Mouse (Mus musculus) Patski (cell line): ENCODE results near the gene March1. TPM values are rescaled to one million over a fixed set of nuclear protein-coding genes. Genes with fewer than 3 reads are reported as not detected.

Experiments used
- ATAC-seq: fragments of 100-300 bp; one replicate; pipeline ENCODE4 v1.8.0; 2021
- CTCF ChIA-PET: fragments of 350-600 bp; sonication (Branson Sonifier 250); formaldehyde crosslinking; loops from one replicate; lab custom pipeline; 2022; ENCODE audit warnings: inconsistent platforms; lab: Charles Lee
- POLR2A ChIA-PET: fragments of 350-600 bp; sonication (Branson Sonifier 250); formaldehyde crosslinking; loops from one replicate; lab custom pipeline; 2022; ENCODE audit warnings: antibody characterized with exemption, inconsistent platforms; lab: Charles Lee
- DNase-seq: peaks from one replicate; pipeline ENCODE4 v3.0.0-alpha.2; 2011; ENCODE audit warnings: low read depth, low spot score
- H3K27me3 ChIP-seq: fragments of 371-371 bp; one replicate; pipeline ENCODE4 v1.5.1; 2021
- CTCF ChIP-seq: fragments of 100-300 bp; IDR thresholded peaks from one replicate; pipeline ENCODE4 v1.5.1; 2021
- in situ Hi-C: fragments of 300-500 bp; cut with MboI; formaldehyde crosslinking; loops from 3 replicates; pipeline ENCODE4 v1.11.1; 2018; ENCODE audit warnings: low pct_unique_long_range_greater_than_20kb, mixed read lengths
- polyA plus RNA-seq: library from polyadenylated mRNA; unstranded; gene quantifications from one replicate; pipeline ENCODE4 v1.2.3, GENCODE M21; 2021

Gene March1
- polyA plus RNA-seq, 1 experiment from 2014 or later: 0.04 TPM

- in situ Hi-C loops: no loop called here
- no peak for ATAC-seq
- DNase-seq: no peak
- ChIA-PET POLR2A (no interaction called here), CTCF (no interaction called here)
- H3K27me3 ChIP-seq: no peaks in the 10 kb centered on the region
- no peak for TF ChIP-seq CTCF
These were observed 125.4 kb downstream of the March1 start for GRCm38 (mm10) chr8:65743066-65743465.

- POLR2A ChIA-PET: no interaction called here
These were observed 158.1 kb downstream of the March1 start for GRCm38 (mm10) chr8:65775815-65776214.

GRCm38 (mm10) chr8:65781156-65781555, 163.5 kb downstream of the March1 start:
- no peaks in the 10 kb centered on the region for H3K27me3 ChIP-seq
- ATAC-seq (no peak), DNase-seq (no peak)
- POLR2A ChIA-PET: no interaction called here
- CTCF ChIA-PET: no interaction called here
- in situ Hi-C loops: no loop called here
- no peak for TF ChIP-seq CTCF

More at GRCm38 (mm10) chr8:65775815-65776214, 158.1 kb downstream of the March1 start:
- TF ChIP-seq CTCF: no peak
- in situ Hi-C loops: no loop called here
- H3K27me3 ChIP-seq: peaks cover 5% of the 10 kb centered on the region
- no peak for DNase-seq
- CTCF ChIA-PET: no interaction called here
- no peak for ATAC-seq

GRCm38 (mm10) chr8:65812971-65813370, 195.3 kb downstream of the March1 start:
- no peak for ATAC-seq
- DNase-seq: no peak
- POLR2A ChIA-PET: no interaction called here
- CTCF ChIA-PET: no interaction called here
- no peak for TF ChIP-seq CTCF
- H3K27me3 ChIP-seq: no peaks in the 10 kb centered on the region
- in situ Hi-C loops: no loop called here

- in situ Hi-C loops: no loop called here
- CTCF ChIA-PET: no interaction called here
- no peak for ATAC-seq
- no peaks in the 10 kb centered on the region for H3K27me3 ChIP-seq
- no peak for DNase-seq
- no peak for TF ChIP-seq CTCF
- POLR2A ChIA-PET: no interaction called here
These were observed 304.8 kb downstream of the March1 start for GRCm38 (mm10) chr8:65922294-65923019.

GRCm38 (mm10) chr8:65956948-65957347, 339.2 kb downstream of the March1 start:
- ChIA-PET CTCF (no interaction called here), POLR2A (no interaction called here)
- ATAC-seq (no peak), DNase-seq (no peak)
- in situ Hi-C loops: no loop called here
- H3K27me3 ChIP-seq: no peaks in the 10 kb centered on the region
- TF ChIP-seq CTCF: no peak

- H3K27me3 ChIP-seq: no peaks in the 10 kb centered on the region
- ChIA-PET POLR2A (no interaction called here), CTCF (no interaction called here)
- no peak for TF ChIP-seq CTCF
- no peak for DNase-seq
- no peak for ATAC-seq
- in situ Hi-C loops: no loop called here
These were observed 339.8 kb downstream of the March1 start for GRCm38 (mm10) chr8:65957492-65957891.

- POLR2A ChIA-PET: no interaction called here
- no peak for ATAC-seq
- CTCF ChIA-PET: no interaction called here
- DNase-seq: no peak
- no peak for TF ChIP-seq CTCF
- no peaks in the 10 kb centered on the region for H3K27me3 ChIP-seq
- in situ Hi-C loops: no loop called here
These were observed 349.0 kb downstream of the March1 start for GRCm38 (mm10) chr8:65966502-65967222.

- DNase-seq (no peak), ATAC-seq (no peak)
- POLR2A ChIA-PET: no interaction called here
- TF ChIP-seq CTCF: no peak
- CTCF ChIA-PET: interaction anchor here (1.8 kb wide), 1 partner anchor 23 kb away, joined by 3 read pairs; no protein-coding TSS in a partner anchor
- H3K27me3 ChIP-seq: no peaks in the 10 kb centered on the region
- in situ Hi-C loops: no loop called here
These were observed 349.6 kb downstream of the March1 start for GRCm38 (mm10) chr8:65967223-65967778.

- H3K27me3 ChIP-seq: no peaks in the 10 kb centered on the region
- no peak for TF ChIP-seq CTCF
- DNase-seq: no peak
- ATAC-seq: no peak
- ChIA-PET CTCF (no interaction called here), POLR2A (no interaction called here)
- in situ Hi-C loops: no loop called here
These were observed 359.2 kb downstream of the March1 start for GRCm38 (mm10) chr8:65976905-65977304.

- POLR2A ChIA-PET: no interaction called here
- in situ Hi-C loops: no loop called here
- CTCF ChIA-PET: no interaction called here
- H3K27me3 ChIP-seq: no peaks in the 10 kb centered on the region
- DNase-seq (no peak), ATAC-seq (no peak)
- TF ChIP-seq CTCF: no peak
These were observed 364.3 kb downstream of the March1 start for GRCm38 (mm10) chr8:65982039-65982438.
